Mouse (Mus musculus) retina, postnatal 7 days (tissue): ENCODE data around the gene Zfp668.

ENCODE experiments used
- DNase-seq: peaks from one replicate; pipeline ENCODE4 v3.0.0-alpha.2; 2012; ENCODE audit warnings: low read depth, low spot score

The Zfp668 gene

DNA sequence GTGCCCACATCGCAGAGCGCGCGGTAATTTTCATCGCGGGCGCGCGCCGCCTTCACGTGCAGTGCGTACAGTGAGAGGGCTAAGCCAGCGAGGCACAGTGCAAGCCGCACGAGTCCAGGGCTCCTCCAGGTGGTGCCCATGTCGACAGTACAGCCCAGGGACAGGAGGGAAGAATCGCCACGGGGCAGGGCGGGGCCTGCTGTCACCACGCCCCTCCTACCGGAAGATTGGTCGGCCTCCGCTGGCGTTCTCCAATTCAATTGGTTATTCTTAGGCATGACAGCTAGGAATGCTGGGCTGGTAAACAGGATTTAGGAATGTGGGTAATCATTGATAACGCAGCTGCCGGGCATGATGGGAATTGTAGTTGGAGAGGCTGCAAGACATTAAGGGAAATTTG is 18.8 kb upstream of the Zfp668 start, which contains the start of the genes Gm21974 and Vkorc1:
Gene Gm21974 (minus strand): TSS at position 13 of the 400 bp plus-strand sequence.
Gene Vkorc1 (minus strand): TSS at position 176 of the 400 bp plus-strand sequence.
- DNase-seq = peak; percentile 89

GRCm38 (mm10) chr7:127894480-127894879 is 17.9 kb upstream of the Zfp668 start:
- no peak for DNase-seq

- DNase-seq = no peak
Observed at GRCm38 (mm10) chr7:127890798-127891197, 14.2 kb upstream of the Zfp668 start, which contains the start of gene Prss53. Gene Prss53 (minus strand): TSS chr7:127890970.

DNA sequence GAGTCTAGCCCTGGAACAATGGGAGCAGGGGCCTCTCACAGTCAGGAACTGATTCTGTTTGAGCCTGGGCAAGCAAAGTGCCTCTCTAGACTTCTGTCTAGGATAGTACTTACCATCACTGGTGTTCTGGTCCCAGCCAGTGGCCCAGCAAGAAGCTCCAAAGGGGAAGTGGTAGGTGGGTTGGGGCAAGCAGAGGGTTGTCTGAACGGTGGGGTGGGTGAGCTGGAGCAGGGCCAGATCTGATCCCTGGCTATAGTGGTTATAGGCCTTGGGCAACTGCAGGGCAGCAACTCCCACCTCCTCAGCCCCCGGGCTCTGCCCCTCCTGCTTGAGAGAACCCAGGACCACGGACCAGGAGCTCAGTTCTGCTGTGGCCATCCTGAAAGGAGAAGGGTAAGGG is 12.2 kb upstream of the Zfp668 start:
- no peak for DNase-seq

DNA sequence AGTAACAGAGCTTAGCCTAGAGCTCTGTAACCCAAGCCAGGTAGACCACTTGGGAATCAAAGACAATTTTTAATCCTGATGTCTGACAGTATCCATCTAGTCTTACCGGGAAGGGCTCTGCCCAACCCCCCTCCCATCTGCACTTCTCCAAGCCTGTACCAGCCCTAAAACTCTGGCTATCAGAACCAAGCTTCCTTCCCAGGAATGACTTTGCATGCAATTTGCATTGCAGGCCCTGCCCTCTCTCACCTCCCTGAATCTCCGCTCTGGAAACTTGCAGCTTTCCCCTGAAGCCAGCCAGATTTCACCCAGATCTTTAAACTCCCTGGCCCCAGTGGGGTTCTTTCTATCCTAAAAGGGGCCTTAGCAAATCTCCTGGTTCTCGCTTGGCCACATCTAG is 11.2 kb upstream of the Zfp668 start:
- DNase-seq = no peak

- DNase-seq = no peak
Observed at GRCm38 (mm10) chr7:127887191-127887590, 10.6 kb upstream of the Zfp668 start.

GRCm38 (mm10) chr7:127886551-127886950 is 9.9 kb upstream of the Zfp668 start:
- no peak for DNase-seq

- DNase-seq = no peak
Observed at GRCm38 (mm10) chr7:127885951-127886350, 9.3 kb upstream of the Zfp668 start.

GRCm38 (mm10) chr7:127880431-127880830 is 3.8 kb upstream of the Zfp668 start:
- no peak for DNase-seq

- DNase-seq = no peak
Observed at GRCm38 (mm10) chr7:127879301-127879700, 2.7 kb upstream of the Zfp668 start.

DNA sequence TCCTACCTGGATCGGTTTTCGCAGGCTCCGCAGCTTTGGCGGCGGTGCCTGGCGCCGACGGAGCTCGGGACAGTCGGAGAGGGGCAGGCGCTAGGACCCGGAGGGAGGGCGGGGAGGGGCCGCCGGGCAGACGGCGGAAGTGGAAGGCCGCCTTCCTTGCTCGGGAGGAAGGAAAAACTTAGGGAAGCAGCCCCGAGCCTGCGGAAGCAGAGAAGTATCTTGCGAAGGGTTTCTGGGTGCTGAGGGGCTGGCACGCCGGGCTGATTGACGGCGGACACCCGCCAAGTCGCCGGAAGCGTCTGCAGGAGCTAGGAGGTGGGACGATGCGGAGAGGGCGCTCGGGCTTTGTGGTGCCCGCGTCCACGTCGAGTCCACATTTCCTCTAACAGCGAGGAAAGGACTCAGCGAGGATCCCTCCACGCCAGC is 574 bp downstream of the Zfp668 start, which contains the start of gene Zfp646:
Gene Zfp646 (plus strand): TSS at position 181 of the 426 bp plus-strand sequence.
- DNase-seq = peak; percentile 85

DNA sequence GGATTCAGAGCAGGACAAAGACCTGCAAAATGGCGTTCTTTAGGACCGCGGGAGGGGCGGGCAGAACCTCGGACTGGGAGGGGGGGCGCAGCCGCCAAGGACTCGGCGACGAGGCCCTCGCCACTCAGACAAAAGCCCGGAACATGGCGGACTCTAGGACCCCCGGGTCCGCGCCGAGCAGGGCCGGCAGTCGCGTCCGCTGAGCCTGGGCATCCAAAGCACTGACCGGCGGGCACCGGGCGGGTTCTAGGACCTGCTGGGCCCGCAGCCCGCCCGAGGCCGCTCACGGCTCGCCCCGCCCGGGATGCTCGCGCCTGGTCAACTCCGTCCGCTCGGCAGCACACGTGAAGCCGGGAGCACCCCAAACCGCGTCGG is 1.0 kb downstream of the Zfp668 start:
- DNase-seq = peak; percentile 90

- no peak for DNase-seq
Observed at GRCm38 (mm10) chr7:127874812-127875626, 1.6 kb downstream of the Zfp668 start.

DNA sequence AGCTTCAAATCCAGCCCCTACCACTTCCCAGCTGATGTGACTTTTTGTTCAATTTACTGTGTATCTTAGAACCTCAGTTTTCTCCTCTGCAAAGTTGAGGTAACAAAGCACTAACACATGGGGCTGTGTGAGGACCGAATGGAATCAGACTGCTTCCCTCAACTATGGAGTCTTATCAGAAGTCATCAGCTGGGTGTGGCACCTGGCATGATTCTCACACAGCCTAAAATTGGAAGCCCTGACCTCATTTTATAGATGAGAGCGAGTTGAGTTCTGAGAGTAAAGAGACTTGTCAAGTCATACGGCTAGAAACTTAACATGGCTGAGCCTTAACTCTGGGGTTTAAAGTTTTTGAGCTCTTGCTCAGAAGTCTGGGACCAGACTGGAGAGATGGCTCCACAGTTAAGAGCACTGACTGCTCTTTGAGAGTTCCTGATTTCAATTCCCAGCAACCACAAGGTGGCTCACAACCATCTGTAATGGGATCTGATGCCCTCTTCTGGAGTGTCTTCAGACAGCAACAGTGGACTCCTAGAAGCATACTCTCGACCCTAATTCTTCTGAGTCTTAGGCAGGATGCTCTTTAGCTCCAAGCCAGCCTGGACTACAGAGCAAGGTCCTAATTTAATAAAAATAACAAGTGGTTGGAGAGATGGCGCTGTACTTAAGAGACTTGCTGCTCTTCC is 6.3 kb downstream of the Zfp668 start:
- no peak for DNase-seq

DNA sequence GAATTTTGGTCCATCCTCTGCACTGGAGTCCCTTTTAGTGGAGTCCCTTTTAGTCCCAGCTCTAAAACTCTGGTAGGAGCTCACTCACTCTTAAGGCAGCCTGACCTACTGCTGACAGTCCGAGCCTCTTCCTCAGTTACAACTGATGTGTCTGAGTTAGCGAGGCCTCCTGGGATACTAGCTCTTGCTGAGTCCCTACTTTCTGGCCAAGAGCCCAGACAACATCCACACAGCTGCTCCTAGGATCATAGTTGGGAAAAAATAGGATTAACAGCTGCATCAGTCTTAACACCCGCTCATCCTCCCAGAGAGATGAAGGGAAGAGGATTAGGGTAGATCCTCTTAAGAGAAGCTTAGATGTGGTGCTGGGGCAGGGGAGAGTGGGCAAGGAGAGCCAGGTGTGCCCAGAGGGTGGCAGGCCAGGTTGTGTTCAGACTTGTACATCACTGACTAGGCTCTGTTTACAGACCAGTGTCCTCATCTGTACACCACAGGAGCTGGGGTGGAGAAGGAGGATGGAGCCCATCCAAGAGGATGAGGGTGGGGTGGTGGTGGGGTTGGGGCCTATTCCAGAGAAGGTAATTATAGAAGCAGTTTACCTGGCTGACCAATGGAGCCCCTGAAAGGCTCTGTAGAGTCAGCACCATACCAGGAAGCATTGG is 7.3 kb downstream of the Zfp668 start:
- DNase-seq = peak; percentile 93

GRCm38 (mm10) chr7:127867641-127868040 is 9.0 kb downstream of the Zfp668 start:
- no peak for DNase-seq

GRCm38 (mm10) chr7:127866434-127866833 is 10.2 kb downstream of the Zfp668 start:
- DNase-seq = no peak

- no peak for DNase-seq
Observed at GRCm38 (mm10) chr7:127858258-127858657, 18.4 kb downstream of the Zfp668 start.

- DNase-seq = no peak
Observed at GRCm38 (mm10) chr7:127850906-127851305, 25.7 kb downstream of the Zfp668 start.

GRCm38 (mm10) chr7:127849973-127850875 is 26.4 kb downstream of the Zfp668 start:
- DNase-seq = no peak
